Mouse (Mus musculus): ENCODE results near the gene Arl14.

Arl14 gene

GRCm38 (mm10) chr3:69221806-69222501, at the start of gene Arl14:
Gene Arl14, plus strand, starts transcription at chr3:69222419.
- no peak for DNase-seq

DNA sequence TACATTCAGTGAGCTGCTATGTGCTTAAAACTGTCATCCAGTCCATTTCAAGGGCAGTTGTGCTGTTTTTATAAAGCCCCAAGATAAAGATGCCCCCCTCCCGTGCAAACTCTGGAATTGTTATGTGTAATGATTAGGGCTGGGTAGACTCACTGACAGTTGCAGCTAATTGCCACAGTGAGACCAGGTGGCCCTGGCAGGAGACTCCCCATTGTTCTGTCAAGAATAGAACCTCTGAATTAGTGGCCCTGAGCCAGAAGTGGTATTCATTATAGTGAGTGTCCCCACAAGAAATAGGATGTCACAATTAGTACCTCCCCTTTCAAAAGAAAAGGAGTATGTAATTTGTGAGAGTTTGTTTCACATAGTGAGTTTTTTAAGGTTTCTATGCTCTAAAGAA, 47.0 kb upstream of the Arl14 start:
- DNase-seq, result no peak

DNA sequence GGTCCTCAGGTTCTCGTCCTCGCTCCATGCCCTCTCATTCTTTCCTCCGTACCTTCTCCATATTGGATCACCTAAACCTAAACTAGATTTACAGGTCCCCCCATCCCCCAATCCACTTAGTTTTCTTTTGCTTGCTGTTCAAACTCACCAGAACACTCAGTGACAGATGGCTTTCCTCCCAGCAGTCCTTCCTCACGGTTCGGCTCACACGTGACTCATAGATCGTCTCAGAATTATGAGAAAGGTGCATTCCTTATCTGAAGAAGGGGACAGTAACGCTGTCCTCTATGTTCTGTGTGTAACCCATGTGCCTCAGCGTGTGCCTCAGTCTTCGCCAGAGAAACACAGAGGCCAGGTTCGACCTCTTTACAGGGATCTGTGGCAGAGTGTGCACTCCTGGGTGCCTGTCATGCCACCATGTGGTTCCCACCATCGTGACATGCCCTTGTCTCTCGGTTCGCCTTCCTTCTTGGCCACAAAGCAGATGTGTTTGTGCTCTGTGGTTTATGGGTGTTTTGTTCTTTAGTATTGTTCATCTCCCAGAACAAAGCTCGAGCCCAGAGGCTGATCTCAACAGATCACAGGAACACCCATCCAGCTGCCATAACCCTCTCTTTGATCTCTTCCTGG, 44.9 kb upstream of the Arl14 start:
- no peak for DNase-seq

DNA sequence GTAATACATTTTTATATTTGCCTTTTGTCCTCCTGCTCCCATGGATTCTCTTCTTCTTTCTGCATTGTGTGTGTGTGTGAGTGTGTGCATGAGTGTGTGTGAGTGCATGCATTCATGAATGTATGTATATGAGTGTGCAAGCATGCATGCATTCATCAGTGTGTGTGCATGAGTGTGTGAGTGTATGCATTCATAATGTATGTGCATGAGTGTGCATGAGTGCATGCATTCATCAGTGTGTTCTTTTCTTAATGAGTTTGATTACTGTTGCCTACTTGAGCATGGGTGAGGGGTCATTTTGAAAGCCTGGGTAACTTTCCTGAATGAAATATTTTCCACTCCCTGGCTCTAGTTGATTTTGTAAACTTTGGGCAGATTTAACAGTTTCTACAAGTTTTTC, 44.3 kb upstream of the Arl14 start:
- DNase-seq, result no peak

DNA sequence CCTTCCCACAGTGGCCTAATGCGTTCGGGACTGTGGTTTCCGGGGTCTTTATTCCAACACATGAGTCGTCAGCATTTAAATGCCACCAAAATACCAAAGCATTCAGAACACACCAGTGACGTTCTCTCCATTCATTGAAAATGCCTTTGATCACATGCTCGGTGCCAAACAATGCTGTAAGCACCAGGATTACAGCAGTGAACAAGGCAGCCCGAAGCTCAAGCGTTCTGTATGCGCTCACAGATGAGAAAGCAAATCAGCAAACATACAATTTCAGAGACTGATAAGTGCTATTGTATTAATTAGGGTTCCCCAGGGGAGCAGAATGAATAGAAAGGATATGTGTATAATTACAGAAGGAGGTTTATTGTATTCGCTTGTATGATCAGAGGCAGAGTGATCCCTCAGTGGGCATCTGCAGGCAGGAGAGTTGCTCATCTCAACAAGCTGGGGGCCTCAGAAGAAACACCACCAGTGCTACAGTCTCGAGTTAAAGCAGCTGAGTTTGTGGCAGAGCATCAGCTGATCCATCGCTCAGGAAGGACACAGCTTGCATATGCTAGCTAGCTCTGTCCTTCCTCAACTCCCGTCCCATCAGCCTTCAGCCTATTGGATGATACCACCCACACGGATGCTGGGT, 43.7 kb upstream of the Arl14 start:
- DNase-seq, result no peak

DNA sequence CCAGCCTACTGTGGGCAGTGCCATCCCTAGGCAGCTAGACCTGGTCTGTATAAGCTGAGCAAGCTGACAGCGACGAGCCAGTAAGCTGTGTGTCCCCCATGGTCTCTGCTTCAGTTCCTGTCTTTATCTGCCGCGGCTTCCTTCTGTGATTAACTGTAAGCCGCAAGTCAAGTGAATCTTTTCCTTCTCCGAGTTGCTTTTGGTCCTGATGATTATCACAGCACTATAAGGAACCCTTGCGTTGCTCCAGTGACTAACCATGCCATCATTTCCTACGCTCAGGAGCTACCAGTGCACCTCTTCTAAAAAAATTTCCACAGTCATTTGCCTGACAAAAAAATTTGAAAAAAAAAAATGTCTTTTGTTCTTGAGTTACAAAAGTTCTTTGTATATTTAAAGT, 40.7 kb upstream of the Arl14 start:
- DNase-seq, result no peak

DNA sequence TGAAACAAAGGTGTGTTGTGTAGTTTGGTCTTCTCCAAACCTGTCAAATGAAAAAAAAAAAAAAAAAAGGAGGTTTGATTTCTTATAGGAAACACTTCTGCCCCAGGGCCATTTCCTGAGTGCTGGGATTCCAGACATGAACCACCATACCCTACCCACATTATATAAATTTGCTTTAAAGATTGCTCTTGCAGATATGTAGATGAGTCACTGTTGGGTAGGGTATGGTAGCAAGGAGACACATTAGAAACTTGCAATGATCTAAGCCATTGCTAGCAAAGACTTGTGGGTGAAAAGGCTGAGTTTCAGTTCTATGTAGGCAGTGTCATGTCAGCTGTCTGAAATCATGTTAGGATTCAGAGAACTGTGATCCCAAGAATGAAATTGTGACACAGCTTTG, 40.0 kb upstream of the Arl14 start:
- DNase-seq, result no peak

DNA sequence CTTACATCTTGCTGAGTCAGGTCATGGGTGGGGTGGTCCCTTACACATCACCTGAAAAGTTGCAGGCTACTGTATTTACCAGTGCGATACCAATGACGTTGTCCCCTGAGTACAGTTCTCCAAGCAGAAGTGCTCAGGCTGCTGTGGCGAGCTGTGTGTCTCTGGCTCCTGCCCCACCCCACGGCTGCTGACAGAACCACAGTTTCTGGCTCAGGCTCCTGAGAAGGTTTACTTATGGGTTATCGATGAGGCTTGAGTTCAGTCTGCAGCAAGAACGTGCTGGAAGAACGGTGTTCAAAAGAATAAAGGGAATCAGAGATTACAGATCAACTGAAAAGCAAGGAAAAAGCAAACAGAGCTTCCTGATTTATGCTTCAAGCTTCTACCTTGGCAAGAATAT, 37.0 kb upstream of the Arl14 start:
- no peak for DNase-seq

- DNase-seq, result no peak
Observed at GRCm38 (mm10) chr3:69186031-69186430, 36.2 kb upstream of the Arl14 start.

- peak; percentile 24 for DNase-seq
Observed at GRCm38 (mm10) chr3:69186643-69187042, 35.6 kb upstream of the Arl14 start.

- no peak for DNase-seq
Observed at GRCm38 (mm10) chr3:69192995-69193394, 29.2 kb upstream of the Arl14 start.

GRCm38 (mm10) chr3:69194496-69194895, 27.7 kb upstream of the Arl14 start:
- DNase-seq, result no peak

DNA sequence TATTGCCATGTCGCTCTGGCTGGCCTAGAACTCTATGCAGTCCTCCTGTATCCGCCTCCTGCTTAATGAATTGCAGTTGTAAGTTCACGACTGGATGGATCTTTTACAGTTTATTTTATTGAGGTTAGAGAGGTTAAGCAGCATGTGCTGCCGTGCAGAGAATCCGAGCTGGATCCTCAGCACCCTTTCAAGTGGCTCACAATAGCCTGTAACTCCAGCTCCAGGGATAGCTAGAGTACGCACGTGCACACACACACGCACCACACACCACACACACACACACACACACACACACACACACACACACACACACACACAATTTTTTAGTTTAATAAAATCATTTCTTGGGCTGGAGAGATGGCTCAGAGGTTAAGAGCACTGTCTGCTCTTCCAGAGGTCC, 27.0 kb upstream of the Arl14 start:
- no peak for DNase-seq

DNA sequence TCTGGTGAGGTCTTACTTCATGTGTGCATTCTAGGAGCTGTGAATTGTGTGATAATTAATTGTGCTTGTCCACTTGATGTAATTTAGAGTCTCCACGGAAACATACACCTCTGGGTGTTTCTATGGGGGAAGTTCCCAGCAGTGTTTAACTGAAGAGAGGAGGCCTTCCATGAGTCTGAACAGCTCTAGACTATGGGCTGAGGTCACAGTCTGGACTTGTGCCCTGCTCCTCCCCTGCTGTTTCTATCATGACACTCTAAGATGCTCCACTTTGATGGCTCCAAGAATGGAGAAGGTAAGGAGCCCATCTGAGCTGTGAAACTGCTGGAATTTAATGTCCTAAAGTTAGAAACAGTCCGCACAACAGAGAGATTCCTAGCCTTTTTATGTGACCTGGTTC, 24.1 kb upstream of the Arl14 start:
- no peak for DNase-seq

DNA sequence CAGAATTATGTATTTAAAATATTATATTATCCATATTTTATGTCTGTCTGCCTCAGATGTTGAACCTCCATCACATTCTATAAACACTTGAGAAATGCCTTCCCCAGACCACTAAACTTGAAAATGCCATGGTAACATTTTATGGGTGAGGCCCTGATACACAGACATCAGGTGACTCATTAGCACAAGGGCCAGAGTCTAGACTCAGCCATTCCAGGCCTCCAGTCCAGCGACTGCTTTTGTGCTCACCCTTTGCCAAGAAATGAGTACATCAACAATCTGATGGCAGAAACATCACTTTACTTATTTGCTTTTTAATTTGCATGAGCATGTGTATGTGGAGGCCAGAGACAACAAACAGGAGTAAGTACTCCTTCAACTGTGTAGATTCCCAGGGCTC, 22.0 kb upstream of the Arl14 start:
- DNase-seq, result no peak

DNA sequence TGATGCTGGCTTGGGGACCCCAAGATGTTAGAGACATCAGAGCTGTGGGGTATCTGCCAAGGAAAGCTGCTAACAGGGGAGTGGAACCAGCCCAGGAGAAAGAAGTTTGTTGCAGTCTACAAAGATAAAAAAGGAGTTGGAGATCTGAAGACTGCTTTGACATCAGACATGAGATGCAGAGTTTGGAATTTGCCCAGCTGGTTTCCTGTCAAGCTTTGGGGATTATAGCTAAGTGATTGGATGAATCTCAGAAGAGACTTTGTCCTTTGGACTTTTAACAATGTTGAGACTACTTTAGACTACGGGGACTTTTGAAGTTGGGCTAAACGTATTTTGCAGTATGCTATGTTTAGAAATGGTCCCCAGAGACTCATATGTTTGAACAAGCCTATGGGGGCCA, 21.0 kb upstream of the Arl14 start:
- DNase-seq, result no peak

GRCm38 (mm10) chr3:69202876-69203275, 19.3 kb upstream of the Arl14 start:
- DNase-seq, result no peak

DNA sequence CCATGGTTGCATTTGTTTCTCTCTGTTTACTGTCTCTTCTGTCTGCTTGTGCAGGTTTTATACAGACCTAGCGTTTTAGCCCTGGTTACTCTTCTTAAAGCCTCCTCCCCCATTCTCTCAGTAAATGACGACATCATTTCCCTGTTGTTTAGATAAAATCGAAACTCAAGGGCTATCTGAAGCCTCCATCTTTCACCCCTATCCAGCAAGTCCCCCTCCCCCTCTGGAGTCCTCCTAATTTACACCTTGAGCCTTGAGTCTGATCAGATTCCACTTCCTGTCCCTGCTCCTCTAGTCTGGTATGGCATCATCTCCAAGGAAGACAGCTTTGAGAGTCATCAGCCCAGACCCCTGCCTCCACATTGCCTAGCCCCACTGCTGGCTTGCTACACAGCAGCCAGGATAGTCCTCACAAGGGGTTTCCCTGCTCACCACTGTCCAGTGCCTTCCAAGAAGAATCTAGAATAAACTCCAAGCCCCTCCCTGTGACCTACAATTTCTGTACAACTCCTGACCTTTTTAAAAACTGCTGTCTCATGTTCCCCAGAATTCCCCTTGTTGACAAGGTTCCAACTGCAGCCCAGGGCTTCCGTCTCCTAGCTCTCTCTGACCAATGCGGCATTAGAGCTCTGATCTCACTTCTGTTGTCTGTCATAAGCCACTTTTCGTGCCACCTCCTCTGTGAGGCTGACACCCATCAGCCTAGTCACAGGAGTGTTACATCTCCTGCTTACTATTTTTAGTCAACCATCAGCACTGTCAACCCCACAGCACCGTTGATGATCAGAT, 16.8 kb upstream of the Arl14 start:
- DNase-seq, result no peak

GRCm38 (mm10) chr3:69206193-69206893, 15.9 kb upstream of the Arl14 start:
- DNase-seq, result no peak

DNA sequence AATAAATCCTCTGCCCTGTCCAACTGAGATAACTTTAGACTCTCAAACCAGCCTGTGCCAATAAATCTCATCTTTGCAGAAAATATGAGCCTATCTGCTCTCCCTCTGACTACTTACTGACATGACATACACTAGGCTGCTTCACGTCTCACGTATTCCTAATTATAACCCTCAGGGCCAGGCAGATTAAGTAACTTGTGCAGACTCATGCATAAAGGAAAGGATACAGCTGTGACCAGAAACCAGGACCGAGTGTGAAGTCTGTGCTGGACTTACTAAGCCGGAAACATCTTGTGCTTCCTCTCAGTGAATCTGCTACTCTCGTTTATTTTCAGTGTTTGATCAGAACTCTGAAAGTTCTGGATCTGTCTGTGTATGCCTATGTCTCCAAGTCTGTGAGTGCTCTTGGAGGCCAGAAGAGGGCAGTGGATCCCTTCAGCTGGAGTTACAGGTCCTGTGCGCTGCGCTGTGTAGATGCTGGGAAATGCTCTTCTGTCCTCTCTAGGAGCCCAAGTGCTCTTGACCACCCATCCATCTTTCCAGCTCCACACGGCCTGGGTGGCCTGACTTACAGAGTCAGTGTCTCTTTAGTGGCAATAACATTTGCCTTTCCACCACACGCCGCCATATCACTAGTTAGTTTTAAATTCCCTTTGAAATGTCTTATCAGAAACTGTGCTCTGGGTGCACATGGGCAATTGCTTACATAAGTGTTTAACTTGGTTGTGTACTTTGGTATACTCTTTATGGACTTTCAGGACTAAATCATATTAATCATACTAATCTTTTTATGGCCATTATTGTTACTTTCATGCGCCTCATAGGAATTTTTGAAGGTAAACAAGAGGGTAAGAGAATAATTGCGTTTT, 13.5 kb upstream of the Arl14 start:
- DNase-seq, result no peak

- DNase-seq, result no peak
Observed at GRCm38 (mm10) chr3:69212246-69212645, 10.0 kb upstream of the Arl14 start.

GRCm38 (mm10) chr3:69213465-69213864, 8.8 kb upstream of the Arl14 start:
- DNase-seq, result no peak
